Mouse (Mus musculus) heart, embryonic 13.5 days (tissue): Measurements from ENCODE around the gene Hist1h1t. TPM values are rescaled to one million over a fixed set of nuclear protein-coding genes. Genes with fewer than 3 reads are reported as not detected.

ENCODE experiments used
- microRNA-seq: library from miRNA; unstranded; fragments of <30 nt; microRNA quantifications from one replicate; pipeline ENCODE4, GENCODE M21; 2016
- polyA plus RNA-seq: library from polyadenylated mRNA; unstranded; fragments of >200 nt; fragmentation: Nextera tagmentation; extraction: Ambion mirVana; gene quantifications from 2 replicates; pipeline ENCODE4 v1.2.1, GENCODE M21; 2015

Hist1h1t gene
- polyA plus RNA-seq, 1 experiment from 2014 or later = not detected

Small RNAs within 50 kb of the gene (microRNA-seq; reads per million reads assigned to microRNA genes)
- not detected for gene Gm44314
- gene Gm44350 = not detected

Other genes with a start within 250 kb of the Hist1h1t start
- 1.1 and 2.2 TPM in 2 replicates for gene Btn1a1, start 229.9 kb upstream of the Hist1h1t start, polyA plus RNA-seq
- gene Btn2a2, start 207.0 kb upstream of the Hist1h1t start, polyA plus RNA-seq = 0.45 and 0.82 TPM in 2 replicates
- gene Hist1h4h, start 164.8 kb upstream of the Hist1h1t start, polyA plus RNA-seq = 6.3 and 7.2 TPM in 2 replicates
- 2.0 and 3.0 TPM in 2 replicates for gene Hist1h2af, start 161.9 kb upstream of the Hist1h1t start, polyA plus RNA-seq
- gene Hist1h3g, start 160.4 kb upstream of the Hist1h1t start, polyA plus RNA-seq = 4.1 and 5.5 TPM in 2 replicates
- 0.32 and 0.52 TPM in 2 replicates for gene Hist1h2bh, start 152.4 kb upstream of the Hist1h1t start, polyA plus RNA-seq
- 0.28 and 0.48 TPM in 2 replicates for gene Hist1h3f, start 151.8 kb upstream of the Hist1h1t start, polyA plus RNA-seq
- not detected in 2 replicates for gene Hist1h4f, start 144.2 kb upstream of the Hist1h1t start, polyA plus RNA-seq
- gene Hist1h1d, start 142.6 kb upstream of the Hist1h1t start, polyA plus RNA-seq = 0.23 and 0.29 TPM in 2 replicates
- 1.5 and 2.2 TPM in 2 replicates for gene Hist1h3e, start 133.4 kb upstream of the Hist1h1t start, polyA plus RNA-seq
- 33.5 and 42.7 TPM in 2 replicates for gene Hist1h2ae, start 124.6 kb upstream of the Hist1h1t start, polyA plus RNA-seq
- 3.9 and 4.2 TPM in 2 replicates for gene Hist1h2bg, start 124.4 kb upstream of the Hist1h1t start, polyA plus RNA-seq
- 1.6 and 3.0 TPM in 2 replicates for gene Hist1h2bf, start 121.6 kb upstream of the Hist1h1t start, polyA plus RNA-seq
- gene Hist1h2ad, start 121.4 kb upstream of the Hist1h1t start, polyA plus RNA-seq = 0.60 and 0.84 TPM in 2 replicates
- gene Hist1h3d, start 120.1 kb upstream of the Hist1h1t start, polyA plus RNA-seq = 2.4 TPM in 2 replicates
- 54.8 and 60.0 TPM in 2 replicates for gene Hist1h4d, start 114.2 kb upstream of the Hist1h1t start, polyA plus RNA-seq
- gene Hist1h2be, start 74.7 kb upstream of the Hist1h1t start, polyA plus RNA-seq = 1.3 and 1.5 TPM in 2 replicates
- 11.0 and 12.2 TPM in 2 replicates for gene Hist1h1e, start 73.3 kb upstream of the Hist1h1t start, polyA plus RNA-seq
- gene Hist1h2ac, start 11.9 kb upstream of the Hist1h1t start, polyA plus RNA-seq = 0.59 and 0.68 TPM in 2 replicates
- gene Hist1h2bc, start 11.6 kb upstream of the Hist1h1t start, polyA plus RNA-seq = 50.1 and 54.5 TPM in 2 replicates
- 2.4 and 3.7 TPM in 2 replicates for gene Hist1h4c, start 2.6 kb downstream of the Hist1h1t start, polyA plus RNA-seq
- 10.3 and 10.7 TPM in 2 replicates for gene Hfe, start 15.0 kb downstream of the Hist1h1t start, polyA plus RNA-seq
- gene Hist1h1c, start 43.0 kb downstream of the Hist1h1t start, polyA plus RNA-seq = 31.2 and 33.8 TPM in 2 replicates
- gene Hist1h3c, start 49.8 kb downstream of the Hist1h1t start, polyA plus RNA-seq = 2.7 and 3.8 TPM in 2 replicates
- 1.6 and 2.2 TPM in 2 replicates for gene Hist1h2bb, start 50.9 kb downstream of the Hist1h1t start, polyA plus RNA-seq
- gene Hist1h2ab, start 55.3 kb downstream of the Hist1h1t start, polyA plus RNA-seq = 20.1 and 20.3 TPM in 2 replicates
- gene Hist1h3b, start 56.5 kb downstream of the Hist1h1t start, polyA plus RNA-seq = 5.5 and 6.3 TPM in 2 replicates
- gene Hist1h4b, start 61.2 kb downstream of the Hist1h1t start, polyA plus RNA-seq = 2.3 and 2.8 TPM in 2 replicates
- gene Hist1h4a, start 65.4 kb downstream of the Hist1h1t start, polyA plus RNA-seq = not detected in 2 replicates
- gene Hist1h3a, start 66.6 kb downstream of the Hist1h1t start, polyA plus RNA-seq = 1.9 and 3.5 TPM in 2 replicates
- gene Hist1h1a, start 67.9 kb downstream of the Hist1h1t start, polyA plus RNA-seq = 1.5 and 1.6 TPM in 2 replicates
- gene Trim38, start 74.1 kb downstream of the Hist1h1t start, polyA plus RNA-seq = 0.09 and 0.20 TPM in 2 replicates
- 0.05 TPM in 1 of 2 replicates, not detected in the other for gene Slc17a2, start 111.2 kb downstream of the Hist1h1t start, polyA plus RNA-seq
- gene Slc17a3, start 143.6 kb downstream of the Hist1h1t start, polyA plus RNA-seq = 0.08 TPM in 1 of 2 replicates, not detected in the other
- gene Slc17a1, start 171.9 kb downstream of the Hist1h1t start, polyA plus RNA-seq = not detected in 2 replicates
- not detected in 2 replicates for gene Slc17a4, start 219.2 kb downstream of the Hist1h1t start, polyA plus RNA-seq
- not detected in 2 replicates for gene Hist1h2ba, start 238.3 kb downstream of the Hist1h1t start, polyA plus RNA-seq
- gene Hist1h2aa, start 238.6 kb downstream of the Hist1h1t start, polyA plus RNA-seq = not detected in 2 replicates